Mouse (Mus musculus) yolk sac, embryonic 10.5 days (tissue): Measurements from ENCODE around the gene C87499.
A peak's percentile ranks its signal among the peaks of the same experiment; 100 is the strongest.

Experiments used
- DNase-seq: peaks from one replicate; pipeline ENCODE4 v3.0.0-alpha.2; 2017; ENCODE audit warnings: low spot score

Gene C87499

GRCm38 (mm10) chr4:88634311-88634710 is at the start of gene C87499:
TSS of gene C87499 (minus strand) at chr4:88634411.
- no peak for DNase-seq

- no peak for DNase-seq
These were observed 49.6 kb upstream of the C87499 start, which contains the start of gene Ifna2 for GRCm38 (mm10) chr4:88683812-88684211. TSS of gene Ifna2 (minus strand) at chr4:88683912.

- DNase-seq: no peak
These were observed 47.1 kb upstream of the C87499 start for GRCm38 (mm10) chr4:88681353-88681752.

DNA sequence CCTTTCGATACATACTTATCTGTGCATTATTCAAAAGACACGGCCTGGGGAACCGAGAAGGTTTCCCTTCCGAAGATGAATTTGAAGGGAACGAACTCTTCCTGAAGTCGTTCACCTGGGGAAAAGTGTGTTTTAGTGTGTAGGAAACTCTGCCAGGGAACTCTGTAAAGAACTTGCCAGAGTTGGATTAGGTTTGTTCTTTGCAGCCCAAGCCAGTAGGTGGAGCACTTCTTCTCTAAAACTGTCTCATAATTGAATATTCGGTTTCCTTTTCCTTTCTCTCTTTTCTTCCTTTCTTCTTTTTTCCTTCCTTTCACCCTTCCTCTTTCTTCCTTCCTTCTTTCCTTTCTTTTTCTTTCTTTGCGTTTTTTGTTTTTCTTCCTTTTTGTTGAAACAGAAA is 46.2 kb upstream of the C87499 start:
- DNase-seq: no peak

- DNase-seq: no peak
These were observed 42.6 kb upstream of the C87499 start, which contains the start of gene Ifna16 for GRCm38 (mm10) chr4:88676824-88677223. TSS of gene Ifna16 (minus strand) at chr4:88676924.

DNA sequence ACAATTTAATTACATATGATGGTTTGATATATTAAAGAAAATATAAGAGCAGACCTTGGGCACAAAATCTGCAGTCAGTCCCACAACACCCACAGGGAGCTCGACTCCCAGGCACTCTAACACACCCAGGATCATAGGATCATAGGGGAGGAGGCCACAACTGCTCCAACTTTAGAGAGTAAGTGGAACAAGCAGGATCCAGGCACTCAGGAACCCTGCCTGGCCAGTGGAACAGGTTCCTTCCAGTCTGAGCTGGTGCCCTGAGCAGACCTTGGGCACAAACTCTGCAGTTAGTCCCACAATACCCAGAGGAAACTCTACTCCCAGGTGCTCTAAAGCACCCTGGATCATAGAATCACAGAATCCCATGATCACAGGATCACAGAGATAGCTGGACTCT is 21.2 kb upstream of the C87499 start:
- no peak for DNase-seq

DNA sequence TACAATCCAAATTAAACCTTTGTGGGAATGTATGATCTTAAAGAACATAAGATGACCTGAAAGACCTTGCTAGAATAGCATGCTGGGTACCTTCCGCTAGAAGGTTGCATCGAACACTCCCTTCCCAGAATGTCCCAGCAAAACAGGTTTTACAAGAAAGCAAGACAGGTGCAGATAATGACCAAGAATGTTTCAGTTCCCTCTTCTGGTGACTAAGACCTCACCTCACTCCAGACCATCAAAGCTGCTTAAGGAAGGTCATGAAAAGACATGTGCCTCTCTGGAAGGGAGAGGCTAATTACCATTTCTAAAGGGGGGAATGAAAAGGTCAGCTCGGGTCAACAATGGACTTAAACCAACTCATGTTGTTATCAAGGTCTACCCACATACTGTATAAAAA is 19.4 kb upstream of the C87499 start:
- DNase-seq: no peak

- DNase-seq: no peak
These were observed 10.1 kb upstream of the C87499 start, which contains the start of gene Ifna13 for GRCm38 (mm10) chr4:88644359-88644758. TSS of gene Ifna13 (minus strand) at chr4:88644459.

GRCm38 (mm10) chr4:88642526-88642925 is 8.3 kb upstream of the C87499 start:
- DNase-seq: no peak

DNA sequence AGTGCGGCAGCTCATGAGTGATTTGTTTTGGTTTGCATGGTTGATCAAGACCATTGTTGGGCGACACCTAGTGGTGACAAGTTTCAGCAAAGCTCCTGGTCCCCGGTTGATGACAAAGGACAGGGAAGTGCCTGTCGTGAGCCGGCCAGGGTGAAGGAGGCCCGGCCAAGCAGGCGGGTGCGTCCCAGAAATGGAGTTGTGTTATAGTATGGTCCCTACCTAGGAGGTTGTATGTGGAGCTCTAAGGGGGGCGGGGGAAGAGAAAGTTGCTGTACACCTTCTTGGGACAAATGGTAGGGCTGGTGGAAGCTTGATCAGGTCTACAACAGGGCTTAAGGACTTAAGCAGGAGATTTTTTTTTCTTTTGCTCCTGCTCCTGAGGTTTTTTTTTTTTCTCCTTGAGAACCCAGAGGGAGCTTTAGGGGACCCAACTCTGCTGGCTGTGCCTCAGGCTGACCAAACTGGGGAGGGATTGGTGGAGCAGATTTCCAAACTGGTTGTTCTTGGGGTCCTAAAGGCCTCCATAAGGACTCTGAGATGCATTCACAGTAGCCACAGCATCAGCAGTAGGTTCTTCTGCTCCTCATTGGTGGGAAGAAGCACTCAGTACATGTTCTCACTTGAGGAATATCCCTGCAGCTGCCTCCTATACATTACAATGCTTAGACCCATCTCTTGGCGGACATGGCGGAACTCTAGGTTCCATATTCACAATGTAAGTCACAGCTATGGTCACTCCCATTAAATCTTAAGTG is 7.0 kb upstream of the C87499 start:
- DNase-seq: peak; percentile 76

- no peak for DNase-seq
These were observed 6.5 kb upstream of the C87499 start for GRCm38 (mm10) chr4:88640704-88641076.

DNA sequence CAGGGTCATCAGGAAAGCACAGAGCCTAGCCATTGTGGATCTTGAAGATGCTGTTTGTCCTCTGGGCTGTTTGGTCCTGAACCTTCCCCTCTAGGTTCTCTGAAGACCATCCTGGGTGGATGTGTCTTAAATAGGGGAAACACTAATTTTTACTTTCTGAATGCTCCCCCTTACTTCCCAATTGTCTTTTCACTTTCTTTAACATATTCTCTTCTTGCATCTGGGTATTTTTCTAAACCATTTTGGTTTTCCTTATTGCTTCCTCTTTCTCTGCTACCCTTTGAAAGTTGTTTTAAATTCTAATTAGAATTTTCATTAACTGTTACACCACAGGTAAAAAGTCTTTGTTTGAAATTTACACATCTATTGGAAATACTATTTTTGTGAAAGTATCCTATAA is 30.9 kb downstream of the C87499 start, which contains the start of gene Ifna12:
Gene Ifna12, minus strand, starts transcription at position 101 of the 400 bp plus-strand sequence.
- no peak for DNase-seq

GRCm38 (mm10) chr4:88592285-88592684 is 41.9 kb downstream of the C87499 start, which contains the start of gene Ifna9:
TSS of gene Ifna9 (minus strand) at chr4:88592385.
- DNase-seq: no peak
